Mouse (Mus musculus): Measurements from ENCODE around the gene Haghl. TPM values are rescaled to one million over a fixed set of nuclear protein-coding genes. Genes with fewer than 3 reads are reported as not detected.

The Haghl gene
- polyA plus RNA-seq (2012; ENCODE audit: insufficient read depth, insufficient read length, missing spikeins): 5.0 and 5.9 TPM in 2 replicates

DNA sequence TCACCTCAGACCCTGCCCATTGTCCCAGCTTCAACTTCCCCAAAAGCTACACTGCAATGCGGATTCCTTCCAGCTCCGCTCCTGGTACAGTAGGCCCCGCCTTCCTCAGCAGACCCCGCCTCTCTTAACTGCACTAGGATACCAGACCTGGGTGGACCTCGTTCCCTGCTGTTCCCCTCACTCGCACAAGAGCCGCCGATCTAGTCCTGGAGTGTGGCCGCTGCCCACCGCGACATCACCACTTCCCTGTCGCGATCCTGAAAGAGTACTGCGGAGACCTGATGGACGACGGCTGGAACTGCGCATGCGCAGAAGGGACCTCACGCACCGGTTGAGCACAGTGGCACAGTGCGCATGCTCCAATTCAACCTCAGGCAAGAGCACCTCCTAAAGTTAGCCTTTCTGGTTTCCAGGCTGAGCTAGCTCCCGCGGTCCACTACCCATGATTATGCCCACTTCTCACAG lies at the start of gene Haghl:
Gene Haghl (minus strand): TSS at position 393 of the 465 bp plus-strand sequence.
- Histone ChIP-seq H3K4me3 (ENCODE audit: insufficient read depth, low read depth, low read length) (peak within 1 kb of the TSS; percentile 93), H3K27ac (replicated peaks; ENCODE audit: low read depth, low read length) (no peak within 1 kb of the TSS), H3K4me1 (ENCODE audit: control insufficient read depth, insufficient read depth, insufficient read length, low read length) (no peaks in the 10 kb centered on the region)

GRCm38 (mm10) chr17:25834595-25835222 lies 49.2 kb upstream of the Haghl start:
- Histone ChIP-seq H3K4me3 (ENCODE audit: insufficient read depth, low read depth, low read length) (peak overlapping the region; percentile 76), H3K4me1 (ENCODE audit: control insufficient read depth, insufficient read depth, insufficient read length, low read length) (peaks cover 26% of the 10 kb centered on the region), H3K27ac (replicated peaks; ENCODE audit: low read depth, low read length) (no peak overlapping the region; the same call in 1 of the 2 replicates)

DNA sequence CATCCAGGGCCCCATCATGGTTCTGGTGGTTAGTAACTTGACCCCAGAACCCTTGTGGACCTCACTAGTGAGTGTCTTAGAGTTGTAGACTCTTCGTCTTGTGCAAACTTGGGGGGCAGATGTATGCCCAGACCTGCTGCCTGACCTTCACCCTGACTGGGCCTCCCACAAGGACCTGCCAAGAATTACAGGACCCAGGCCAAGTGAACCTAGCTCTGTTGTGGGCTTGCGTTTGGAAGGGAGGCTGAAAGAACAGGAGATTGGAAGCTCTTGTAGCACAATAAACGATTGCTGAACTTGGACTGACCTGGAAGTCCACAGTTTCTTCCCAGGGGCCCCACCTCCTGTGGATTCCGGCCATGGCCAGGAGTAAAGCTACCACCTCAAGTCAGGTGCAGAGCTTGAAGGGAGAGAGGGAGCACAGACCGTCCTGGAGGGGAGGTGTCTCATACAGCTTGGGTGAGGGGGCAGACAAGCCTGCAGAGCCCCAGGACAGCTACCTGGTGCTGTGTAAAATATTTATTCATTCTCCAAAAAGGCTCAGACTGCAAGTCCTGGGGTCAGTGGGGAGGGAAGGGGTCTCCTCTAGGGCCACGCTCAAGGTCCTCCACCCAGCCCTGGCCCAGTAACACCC lies 48.6 kb upstream of the Haghl start:
- Histone ChIP-seq H3K4me3 (ENCODE audit: insufficient read depth, low read depth, low read length) (peak overlapping the region; percentile 76), H3K4me1 (ENCODE audit: control insufficient read depth, insufficient read depth, insufficient read length, low read length) (peaks cover 31% of the 10 kb centered on the region), H3K27ac (replicated peaks; ENCODE audit: low read depth, low read length) (peak overlapping the region; percentile 96)

- peak within 1 kb of the TSS; percentile 87 for H3K4me3 ChIP-seq (ENCODE audit: insufficient read depth, low read depth, low read length)
- peaks cover 31% of the 10 kb centered on the region for H3K4me1 ChIP-seq (ENCODE audit: control insufficient read depth, insufficient read depth, insufficient read length, low read length)
These were observed 47.8 kb upstream of the Haghl start, which contains the start of gene Stub1 for GRCm38 (mm10) chr17:25833291-25833663. Gene Stub1, minus strand, starts transcription at chr17:25833404.

DNA sequence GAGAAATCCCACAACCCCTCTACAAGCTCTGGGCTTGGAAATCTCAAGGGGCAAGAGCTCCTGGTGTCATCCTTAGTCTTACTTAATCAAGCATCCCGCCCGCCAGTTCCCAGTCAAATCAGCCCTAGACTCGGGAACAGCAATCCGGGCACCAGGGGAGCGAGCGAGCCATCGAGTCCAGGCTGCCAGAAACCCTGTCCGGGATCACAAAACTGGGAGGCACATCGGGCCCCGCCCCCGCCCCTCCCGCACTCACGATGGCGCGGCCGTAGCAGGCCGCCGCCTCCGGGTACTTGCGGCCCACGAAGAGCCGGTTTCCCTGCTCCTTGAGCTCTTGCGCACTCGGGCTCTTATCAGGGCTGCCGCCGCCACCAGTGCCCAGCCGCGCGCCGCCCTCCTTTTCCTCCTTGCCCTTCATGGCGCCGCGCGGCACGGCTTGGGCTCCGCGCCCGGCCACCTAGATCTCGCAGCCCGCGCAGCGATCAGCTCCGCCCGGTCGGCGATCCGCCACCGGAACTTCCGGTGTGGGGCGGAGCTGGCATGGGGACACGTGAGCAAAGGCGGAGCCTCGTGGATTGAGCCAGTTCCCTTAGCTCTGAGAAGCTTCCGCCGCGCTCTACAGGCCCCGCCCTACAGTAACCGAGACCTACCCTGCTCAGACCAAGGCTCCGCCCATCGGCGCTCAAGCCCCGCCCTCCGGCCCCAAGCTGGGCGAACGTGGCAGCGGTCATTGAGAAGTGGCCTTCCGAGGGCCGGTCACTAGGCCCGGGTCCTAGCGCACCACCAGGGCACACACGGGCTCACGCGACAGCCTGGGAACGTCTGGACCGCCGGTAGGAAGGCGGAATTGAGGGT lies 47.2 kb upstream of the Haghl start:
- H3K27ac ChIP-seq (replicated peaks; ENCODE audit: low read depth, low read length): peak overlapping the region; percentile 96
- H3K4me3 ChIP-seq (ENCODE audit: insufficient read depth, low read depth, low read length): peak overlapping the region; percentile 87
- peaks cover 31% of the 10 kb centered on the region for H3K4me1 ChIP-seq (ENCODE audit: control insufficient read depth, insufficient read depth, insufficient read length, low read length)

More at GRCm38 (mm10) chr17:25833291-25833663, 47.8 kb upstream of the Haghl start, which contains the start of gene Stub1:
- H3K27ac ChIP-seq (replicated peaks; ENCODE audit: low read depth, low read length): peak within 1 kb of the TSS; percentile 96

DNA sequence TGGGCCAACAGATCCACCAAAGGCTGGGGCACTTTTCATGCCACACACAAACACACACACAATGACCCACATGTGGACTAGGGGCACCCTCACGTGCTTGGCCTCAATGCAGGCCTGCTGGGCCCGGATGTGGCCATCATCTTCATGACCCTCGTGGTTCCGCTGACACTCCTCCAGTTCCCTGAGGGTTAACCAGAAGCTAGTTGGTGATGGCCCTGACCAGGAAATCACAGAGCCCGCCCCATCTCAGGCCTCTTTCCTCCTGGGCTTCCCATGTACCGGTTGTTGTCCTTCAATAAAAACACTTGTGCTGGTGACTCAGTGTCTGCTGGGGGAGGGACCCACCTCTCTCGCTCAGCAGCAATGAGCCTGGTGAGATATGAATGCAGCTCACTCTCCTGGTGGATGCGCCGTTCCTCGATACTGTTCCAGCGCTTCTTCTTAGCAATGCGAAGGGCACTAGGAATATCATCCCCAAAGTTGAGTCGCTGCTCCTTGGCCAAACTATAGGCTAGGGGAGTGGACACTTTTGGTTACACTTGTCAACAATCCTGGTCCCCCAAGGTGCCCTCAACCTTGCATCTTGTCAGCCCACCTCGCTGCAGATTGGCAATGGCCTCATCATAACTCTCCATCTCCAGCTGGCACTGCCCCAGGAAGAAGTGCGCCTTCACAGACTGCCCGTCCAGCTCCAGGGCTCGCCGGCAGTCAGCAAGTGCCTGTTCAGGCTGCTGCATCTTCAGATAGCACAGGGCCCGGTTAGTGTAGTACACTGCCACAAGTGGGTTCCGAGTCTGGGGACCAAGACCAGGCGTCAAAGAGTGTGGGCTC lies 46.2 kb upstream of the Haghl start:
- Histone ChIP-seq H3K27ac (replicated peaks; ENCODE audit: low read depth, low read length) (0 out of 2 replicates have a peak overlapping the region, but pooled peaks have one; percentile 10), H3K4me3 (ENCODE audit: insufficient read depth, low read depth, low read length) (peak overlapping the region; percentile 87), H3K4me1 (ENCODE audit: control insufficient read depth, insufficient read depth, insufficient read length, low read length) (peaks cover 31% of the 10 kb centered on the region)

- Histone ChIP-seq H3K27ac (replicated peaks; ENCODE audit: low read depth, low read length) (no peak overlapping the region), H3K4me3 (ENCODE audit: insufficient read depth, low read depth, low read length) (no peak overlapping the region), H3K4me1 (ENCODE audit: control insufficient read depth, insufficient read depth, insufficient read length, low read length) (peaks cover 26% of the 10 kb centered on the region)
These were observed 45.4 kb upstream of the Haghl start for GRCm38 (mm10) chr17:25830806-25831431.

- peaks cover 20% of the 10 kb centered on the region for H3K4me1 ChIP-seq (ENCODE audit: control insufficient read depth, insufficient read depth, insufficient read length, low read length)
These were observed 44.8 kb upstream of the Haghl start for GRCm38 (mm10) chr17:25830200-25830753.

GRCm38 (mm10) chr17:25829558-25830017 lies 44.1 kb upstream of the Haghl start:
- peaks cover 18% of the 10 kb centered on the region for H3K4me1 ChIP-seq (ENCODE audit: control insufficient read depth, insufficient read depth, insufficient read length, low read length)
- peak overlapping the region; percentile 78 for H3K4me3 ChIP-seq (ENCODE audit: insufficient read depth, low read depth, low read length)
- H3K27ac ChIP-seq (replicated peaks; ENCODE audit: low read depth, low read length): no peak overlapping the region

More at GRCm38 (mm10) chr17:25830200-25830753, 44.8 kb upstream of the Haghl start:
- Histone ChIP-seq H3K27ac (replicated peaks; ENCODE audit: low read depth, low read length) (no peak overlapping the region), H3K4me3 (ENCODE audit: insufficient read depth, low read depth, low read length) (peak overlapping the region; percentile 1; the same call in 1 of the 2 replicates)

DNA sequence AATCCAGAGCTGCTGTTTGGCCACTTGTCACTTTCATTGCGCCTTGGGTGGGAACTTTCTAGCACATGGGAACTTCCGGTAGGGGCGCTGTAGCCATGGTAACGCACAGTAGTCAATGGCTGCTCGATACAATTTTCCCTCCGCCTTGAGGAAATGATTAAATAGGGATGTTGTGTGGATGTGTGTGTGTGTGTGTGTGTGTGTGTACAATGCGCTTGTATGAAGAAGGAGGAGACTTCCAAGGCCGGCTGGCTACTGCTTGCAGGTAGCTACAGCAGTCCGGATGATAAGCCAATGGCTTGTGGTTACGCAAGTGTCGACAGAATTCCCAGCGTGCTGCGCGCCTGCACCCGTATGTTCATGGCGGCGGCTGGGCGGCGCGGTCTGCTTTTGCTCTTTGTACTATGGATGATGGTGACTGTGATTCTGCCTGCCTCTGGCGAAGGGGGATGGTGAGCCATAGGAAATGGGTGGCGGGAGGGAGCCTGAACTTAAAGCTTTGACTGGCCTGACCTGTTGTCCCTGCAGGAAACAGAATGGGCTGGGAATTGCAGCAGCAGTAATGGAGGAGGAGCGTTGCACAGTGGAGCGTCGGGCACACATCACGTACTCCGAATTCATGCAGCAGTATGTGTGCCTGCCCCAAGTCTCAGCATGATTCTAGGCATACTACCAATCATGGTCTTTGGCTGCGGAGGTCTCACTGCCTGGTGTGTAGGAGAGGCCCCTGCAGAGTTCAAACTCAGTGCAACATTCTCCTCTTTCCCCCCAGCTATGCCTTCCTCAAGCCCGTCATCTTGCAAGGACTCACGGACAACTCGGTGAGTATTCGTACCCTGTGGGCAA lies 43.5 kb upstream of the Haghl start, which contains the start of gene Jmjd8:
Gene Jmjd8 (plus strand): TSS at position 156 of the 846 bp plus-strand sequence.
- Histone ChIP-seq H3K4me1 (ENCODE audit: control insufficient read depth, insufficient read depth, insufficient read length, low read length) (peaks cover 24% of the 10 kb centered on the region), H3K27ac (replicated peaks; ENCODE audit: low read depth, low read length) (peak within 1 kb of the TSS; percentile 47), H3K4me3 (ENCODE audit: insufficient read depth, low read depth, low read length) (peak within 1 kb of the TSS; percentile 78)

DNA sequence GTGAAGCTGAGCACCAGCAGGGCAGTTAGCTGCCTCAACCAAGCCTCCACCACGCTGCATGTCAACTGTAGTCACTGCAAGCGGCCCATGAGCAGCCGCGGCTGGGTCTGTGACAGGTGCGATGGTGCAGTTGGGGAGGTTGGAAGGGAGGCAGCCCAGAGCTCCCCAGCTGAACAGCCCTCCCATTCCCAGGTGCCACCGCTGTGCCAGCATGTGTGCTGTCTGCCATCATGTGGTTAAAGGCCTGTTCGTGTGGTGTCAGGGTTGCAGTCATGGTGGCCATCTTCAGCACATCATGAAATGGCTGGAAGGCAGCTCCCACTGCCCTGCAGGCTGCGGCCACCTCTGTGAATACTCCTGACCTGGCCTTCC lies 42.7 kb upstream of the Haghl start:
- Histone ChIP-seq H3K4me3 (ENCODE audit: insufficient read depth, low read depth, low read length) (peak overlapping the region; percentile 78), H3K4me1 (ENCODE audit: control insufficient read depth, insufficient read depth, insufficient read length, low read length) (peaks cover 25% of the 10 kb centered on the region), H3K27ac (replicated peaks; ENCODE audit: low read depth, low read length) (no peak overlapping the region)

DNA sequence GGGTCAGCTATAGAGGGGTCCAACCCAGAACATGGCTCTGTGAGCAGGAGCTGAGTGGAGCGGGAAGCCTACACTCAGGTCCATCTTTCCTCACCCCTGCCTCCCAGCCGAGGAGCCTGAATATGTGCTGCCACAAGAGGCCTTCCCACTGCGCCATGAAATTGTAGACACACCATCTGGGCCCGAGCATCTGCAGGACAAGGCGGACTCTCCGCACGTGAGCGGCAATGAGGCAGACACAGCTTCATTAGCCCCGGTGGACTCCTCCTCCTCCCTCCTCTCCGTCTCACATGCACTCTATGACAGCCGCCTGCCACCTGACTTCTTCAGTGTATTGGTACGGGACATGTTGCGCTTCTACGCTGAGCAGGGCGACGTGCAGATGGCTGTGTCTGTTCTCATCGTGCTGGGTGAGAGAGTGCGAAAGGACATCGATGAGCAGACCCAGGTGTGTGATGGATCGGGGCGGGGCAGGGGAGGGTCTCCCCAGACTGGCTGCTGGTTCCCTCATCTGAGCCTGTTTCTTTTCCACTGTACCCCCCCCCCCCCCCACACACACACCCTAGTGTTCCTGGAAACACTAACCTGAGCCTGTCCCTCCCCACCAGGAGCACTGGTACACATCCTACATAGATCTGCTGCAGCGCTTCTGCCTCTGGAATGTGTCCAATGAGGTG lies 42.2 kb upstream of the Haghl start:
- Histone ChIP-seq H3K4me1 (ENCODE audit: control insufficient read depth, insufficient read depth, insufficient read length, low read length) (peaks cover 25% of the 10 kb centered on the region), H3K27ac (replicated peaks; ENCODE audit: low read depth, low read length) (no peak overlapping the region), H3K4me3 (ENCODE audit: insufficient read depth, low read depth, low read length) (no peak overlapping the region)
